ENCODE assay signal across 8 mouse cellular contexts in the genomic region with DNA sequence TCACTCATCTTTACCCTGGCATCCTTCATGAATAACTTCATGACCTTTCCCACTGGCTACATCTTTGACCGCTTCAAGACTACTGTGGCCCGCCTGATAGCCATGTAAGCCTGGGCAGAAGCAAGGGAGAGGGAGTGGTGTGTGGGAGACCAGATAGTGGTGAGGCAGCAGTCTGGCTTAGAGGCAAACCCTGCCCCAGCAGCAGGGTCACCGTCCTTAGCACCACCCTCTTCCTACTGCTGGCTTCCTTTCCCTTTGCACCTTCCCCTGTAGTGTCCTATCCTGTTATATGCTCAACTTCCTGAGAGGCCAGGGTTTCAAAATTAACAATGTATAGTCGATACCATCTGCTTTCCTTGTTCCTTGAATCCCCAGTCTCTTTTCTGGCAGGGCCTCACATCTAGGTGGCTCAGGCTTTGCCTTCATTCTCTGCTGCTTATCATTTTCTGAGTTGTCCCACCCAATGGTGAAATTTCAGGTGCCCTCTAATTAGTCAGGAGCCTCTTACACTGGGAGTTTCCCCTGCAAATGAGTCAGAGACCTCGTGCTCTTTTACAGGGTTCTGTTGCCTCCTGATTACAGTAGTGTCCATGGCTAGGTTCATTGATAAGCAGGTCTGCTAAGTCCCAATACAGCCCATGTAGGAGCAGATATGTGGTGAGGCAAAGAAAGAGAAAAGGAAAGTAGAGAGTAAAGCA. TPM values are rescaled to one million over a fixed set of nuclear protein-coding genes. Genes with fewer than 3 reads are reported as not detected.
A peak's percentile ranks its signal among the peaks of the same experiment; 100 is the strongest.
DNase-seq lines count a peak whose midpoint lies in the region; ATAC-seq and TF ChIP-seq lines count a peak whose summit lies in the region.

No protein-coding gene starts in this region.

- peaks cover 20% of the 10 kb centered on the region for H3K4me1 ChIP-seq in embryonic facial prominence, embryonic 10.5 days
- H3K4me1 ChIP-seq in liver, embryonic 15.5 days (replicated peaks) = peaks cover 59% of the 10 kb centered on the region
- no peaks in the 10 kb centered on the region for H3K4me1 ChIP-seq in midbrain, postnatal 0 days (ENCODE audit: insufficient read depth, low read length)

- peak overlapping the region; percentile 56 for H3K4me3 ChIP-seq in embryonic facial prominence, embryonic 10.5 days
- H3K4me3 ChIP-seq in liver, embryonic 15.5 days (replicated peaks) = peak overlapping the region; percentile 80
- H3K4me3 ChIP-seq in midbrain, postnatal 0 days (ENCODE audit: low read depth, low read length) = no peak overlapping the region

- no peaks in the 10 kb centered on the region for H3K27me3 ChIP-seq in embryonic facial prominence, embryonic 10.5 days (replicated peaks; ENCODE audit: low read depth, poor library complexity, severe bottlenecking)
- no peaks in the 10 kb centered on the region for H3K27me3 ChIP-seq in liver, embryonic 15.5 days
- no peaks in the 10 kb centered on the region for H3K27me3 ChIP-seq in midbrain, postnatal 0 days (ENCODE audit: insufficient read depth, low read length)

- peak; percentile 91 for ATAC-seq in liver, embryonic 15.5 days (ENCODE audit: insufficient read depth)
- no peak for ATAC-seq in monocyte, adult 5-6 weeks (replicated peaks; ENCODE audit: insufficient number of reproducible peaks, low FRiP score, low TSS enrichment, poor library complexity, severe bottlenecking)
- no peak for ATAC-seq in midbrain, postnatal 0 days (ENCODE audit: low FRiP score)

- WGBS in embryonic facial prominence, embryonic 10.5 days = 83% methylated on average over 5 of the region's 5 CpGs
- WGBS in liver, embryonic 15.5 days (ENCODE audit: insufficient replicate concordance) = 6% methylated on average over 5 of the region's 5 CpGs
- WGBS in midbrain, postnatal 0 days = 93% methylated on average over 5 of the region's 5 CpGs

- H3K27ac ChIP-seq in embryonic facial prominence, embryonic 10.5 days (replicated peaks) = peak overlapping the region; percentile 85; the same call in 1 of the 2 replicates
- H3K27ac ChIP-seq in liver, embryonic 15.5 days (replicated peaks) = peak overlapping the region; percentile 99
- H3K27ac ChIP-seq in midbrain, postnatal 0 days (ENCODE audit: low read depth, low read length) = no peak overlapping the region

- no peaks in the 10 kb centered on the region for H3K9me3 ChIP-seq in embryonic facial prominence, embryonic 10.5 days
- no peaks in the 10 kb centered on the region for H3K9me3 ChIP-seq in liver, embryonic 15.5 days (replicated peaks)
- H3K9me3 ChIP-seq in midbrain, postnatal 0 days (ENCODE audit: low read length) = no peaks in the 10 kb centered on the region

- peaks cover 22% of the 10 kb centered on the region; the same call in 1 of the 2 replicates for H3K36me3 ChIP-seq in embryonic facial prominence, embryonic 10.5 days (replicated peaks)
- peaks cover 41% of the 10 kb centered on the region for H3K36me3 ChIP-seq in liver, embryonic 15.5 days (replicated peaks)
- no peaks in the 10 kb centered on the region for H3K36me3 ChIP-seq in midbrain, postnatal 0 days (ENCODE audit: insufficient read depth, low read length)

- no peak for TF ChIP-seq CTCF in midbrain, postnatal 0 days (IDR thresholded peaks at IDR 0.05)

- H3K9ac ChIP-seq in liver, embryonic 15.5 days = peak overlapping the region; percentile 79
- H3K9ac ChIP-seq in midbrain, postnatal 0 days (replicated peaks; ENCODE audit: low read length, poor library complexity, severe bottlenecking) = no peak overlapping the region

- peak overlapping the region; percentile 68 for H3K4me2 ChIP-seq in liver, embryonic 15.5 days
- no peak overlapping the region for H3K4me2 ChIP-seq in midbrain, postnatal 0 days (ENCODE audit: low read depth, low read length, poor library complexity, severe bottlenecking)

- peak; percentile 46 for DNase-seq in adrenal gland, adult 2 months
- DNase-seq in adrenal gland, postnatal 4 days (ENCODE audit: low spot score in 2 of 2) = no peak
- DNase-seq in embryonic facial prominence, embryonic 10.5 days (ENCODE audit: low spot score) = no peak
- peak; percentile 59 for DNase-seq in induced T-regulatory cell, adult 2 months (ENCODE audit: low read depth)
- peak; percentile 66 to 77 for DNase-seq in spleen, postnatal 36 days (ENCODE audit: low spot score in 2 of 2)
- DNase-seq in midbrain, postnatal 0 days (ENCODE audit: low spot score) = no peak

RNA-seq across cellular contexts. Expression of gene Slc43a3, which starts 2.0 kb away (rescaled TPM):
- total RNA-seq in adrenal gland, adult 2 months (2021) = 10 to 100 TPM; 62.5 to 80.9 TPM
- 57.5 and 59.7 TPM in 2 replicates for polyA plus RNA-seq in adrenal gland, adult 2 months (2012; rRNA removed)
- total RNA-seq in adrenal gland, postnatal 4 days (2021) = 10 to 100 TPM; 66.4 to 68.4 TPM
- 29.5 and 30.8 TPM in 2 replicates for polyA plus RNA-seq in embryonic facial prominence, embryonic 10.5 days (2016; fragmentation: Nextera tagmentation; extraction: Ambion mirVana)
- 113 and 114 TPM in 2 replicates for polyA plus RNA-seq in liver, embryonic 15.5 days (2015; fragmentation: Nextera tagmentation; extraction: Ambion mirVana)
- total RNA-seq in monocyte, adult 5-6 weeks (2017) = 4.1 to 5.3 TPM (median 4.8 TPM) in 3 replicates
- total RNA-seq in midbrain, postnatal 0 days (2014; rRNA removed) = 1.7 and 2.0 TPM in 2 replicates
- 1.9 and 2.0 TPM in 2 replicates for polyA plus RNA-seq in midbrain, postnatal 0 days (2015; fragmentation: Nextera tagmentation; extraction: Ambion mirVana)

RNA-seq across cellular contexts. Expression of gene Prg2, which starts 41.9 kb away (rescaled TPM):
- total RNA-seq in adrenal gland, adult 2 months (2021) = not detected
- not detected in 2 replicates for polyA plus RNA-seq in adrenal gland, adult 2 months (2012; rRNA removed)
- 1 to 10 TPM; 2.2 to 7.8 TPM for total RNA-seq in adrenal gland, postnatal 4 days (2021)
- 0.30 TPM in 1 of 2 replicates, not detected in the other for polyA plus RNA-seq in embryonic facial prominence, embryonic 10.5 days (2016; fragmentation: Nextera tagmentation; extraction: Ambion mirVana)
- 26.7 and 68.4 TPM in 2 replicates for polyA plus RNA-seq in liver, embryonic 15.5 days (2015; fragmentation: Nextera tagmentation; extraction: Ambion mirVana)
- 1.2 to 3.6 TPM in 2 of 3 replicates, not detected in the other for total RNA-seq in monocyte, adult 5-6 weeks (2017)
- total RNA-seq in midbrain, postnatal 0 days (2014; rRNA removed) = not detected in 2 replicates
- not detected in 2 replicates for polyA plus RNA-seq in midbrain, postnatal 0 days (2015; fragmentation: Nextera tagmentation; extraction: Ambion mirVana)

RNA-seq across cellular contexts. Expression of gene Prg3, which starts 49.6 kb away (rescaled TPM):
- total RNA-seq in adrenal gland, adult 2 months (2021) = not detected
- polyA plus RNA-seq in adrenal gland, adult 2 months (2012; rRNA removed) = not detected in 2 replicates
- total RNA-seq in adrenal gland, postnatal 4 days (2021) = under 1 TPM; 0.50 to 0.73 TPM
- not detected in 2 replicates for polyA plus RNA-seq in embryonic facial prominence, embryonic 10.5 days (2016; fragmentation: Nextera tagmentation; extraction: Ambion mirVana)
- 1.8 and 6.4 TPM in 2 replicates for polyA plus RNA-seq in liver, embryonic 15.5 days (2015; fragmentation: Nextera tagmentation; extraction: Ambion mirVana)
- total RNA-seq in monocyte, adult 5-6 weeks (2017) = not detected in 3 replicates
- total RNA-seq in midbrain, postnatal 0 days (2014; rRNA removed) = not detected in 2 replicates
- polyA plus RNA-seq in midbrain, postnatal 0 days (2015; fragmentation: Nextera tagmentation; extraction: Ambion mirVana) = not detected in 2 replicates

RNA-seq across cellular contexts. Expression of gene Rtn4rl2, which starts 51.9 kb away (rescaled TPM):
- 1 to 10 TPM; 1.1 to 1.5 TPM for total RNA-seq in adrenal gland, adult 2 months (2021)
- 11.5 and 17.5 TPM in 2 replicates for polyA plus RNA-seq in adrenal gland, adult 2 months (2012; rRNA removed)
- total RNA-seq in adrenal gland, postnatal 4 days (2021) = 1 to 10 TPM; 2.2 to 3.4 TPM
- polyA plus RNA-seq in embryonic facial prominence, embryonic 10.5 days (2016; fragmentation: Nextera tagmentation; extraction: Ambion mirVana) = 2.5 and 2.6 TPM in 2 replicates
- polyA plus RNA-seq in liver, embryonic 15.5 days (2015; fragmentation: Nextera tagmentation; extraction: Ambion mirVana) = 0.09 TPM in 2 replicates
- not detected in 3 replicates for total RNA-seq in monocyte, adult 5-6 weeks (2017)
- total RNA-seq in midbrain, postnatal 0 days (2014; rRNA removed) = 7.7 and 11.4 TPM in 2 replicates
- polyA plus RNA-seq in midbrain, postnatal 0 days (2015; fragmentation: Nextera tagmentation; extraction: Ambion mirVana) = 6.3 and 6.5 TPM in 2 replicates

Comparison
In these comparisons a context has a peak if more than half of its experiments do, and no peak if none do; other contexts are left out.
1. DNase-seq: peak in adrenal gland, adult 2 months (single experiment), induced T-regulatory cell, adult 2 months (single experiment) and spleen, postnatal 36 days (2 of 2); none in adrenal gland, postnatal 4 days (0 of 2), embryonic facial prominence, embryonic 10.5 days (single experiment) and midbrain, postnatal 0 days (single experiment).
2. RNA of gene Slc43a3, which starts 2.0 kb away (total RNA-seq): 62.5 to 80.9 TPM in adrenal gland, adult 2 months and 66.4 to 68.4 TPM in adrenal gland, postnatal 4 days; 4.1 to 5.3 TPM in monocyte, adult 5-6 weeks and 1.7 to 2.0 TPM in midbrain, postnatal 0 days; every median in the first group is over 10 times any median in the second.